Mouse (Mus musculus) myocyte (in vitro differentiated cells): ENCODE measurements around the gene Mtfr2.

ENCODE experiments used
- E2F4 ChIP-seq: IDR thresholded peaks from one replicate; pipeline ENCODE4 v1.6.1; 2011; ENCODE audit warnings: mild to moderate bottlenecking, control low read depth, moderate library complexity; ENCODE audit not compliant: insufficient read depth
- MAX ChIP-seq: IDR thresholded peaks from one replicate; pipeline ENCODE4 v1.6.1; 2011; ENCODE audit warnings: low read depth, mild to moderate bottlenecking, control low read depth
- MYOG ChIP-seq, 3 experiments: IDR thresholded peaks; one replicate each; pipeline ENCODE4 v1.6.1; 2011; ENCODE audit warnings: control low read depth in 2 of 3, low read depth in 2 of 3, mild to moderate bottlenecking in 2 of 3; ENCODE audit not compliant: insufficient read length in 2 of 3, control insufficient read depth in 1 of 3, insufficient read depth in 1 of 3
- POLR2A ChIP-seq: IDR thresholded peaks from one replicate; pipeline ENCODE4 v1.6.1; 2011; ENCODE audit warnings: low read depth, mild to moderate bottlenecking, control low read depth, moderate library complexity; ENCODE audit not compliant: insufficient read length
- TCF12 ChIP-seq: IDR thresholded peaks from one replicate; pipeline ENCODE4 v1.6.1; 2011; ENCODE audit warnings: mild to moderate bottlenecking, control low read depth; ENCODE audit not compliant: poor library complexity, insufficient read depth, severe bottlenecking

- TF ChIP-seq POLR2A (no peak), MYOG (IDR thresholded peaks at IDR 0.05; ENCODE audit: control insufficient read depth in 1 of 3, insufficient read depth in 1 of 3, insufficient read length in 2 of 3, low read depth in 2 of 3) (no peak), MAX (no peak), TCF12 (no peak), E2F4 (no peak)
These were observed 43.0 kb downstream of the Mtfr2 start for GRCm38 (mm10) chr10:20390568-20390967.
